Mouse (Mus musculus) CD4-positive, CD25-positive, alpha-beta regulatory T cell, adult 4 months (primary cell): ENCODE data around the gene Gm20388. TPM values are rescaled to one million over a fixed set of nuclear protein-coding genes. Genes with fewer than 3 reads are reported as not detected.
"Not testable (repeated sequence)": the region's sequence is repeated elsewhere in the genome, so short reads cannot be mapped to it uniquely, and the experiment has no call there.

Experiments
- ATAC-seq: one replicate; pipeline ENCODE4 v1.8.0; 2017
- polyA plus RNA-seq, 2 experiments: library from polyadenylated mRNA; unstranded; fragments of 100-300 nt; shearing (Covaris generic); gene quantifications; one replicate each; pipeline ENCODE4 v1.2.1; 2017

Gm20388 gene
- polyA plus RNA-seq, 2 experiments from 2014 or later: 10.7 to 12.8 TPM

DNA sequence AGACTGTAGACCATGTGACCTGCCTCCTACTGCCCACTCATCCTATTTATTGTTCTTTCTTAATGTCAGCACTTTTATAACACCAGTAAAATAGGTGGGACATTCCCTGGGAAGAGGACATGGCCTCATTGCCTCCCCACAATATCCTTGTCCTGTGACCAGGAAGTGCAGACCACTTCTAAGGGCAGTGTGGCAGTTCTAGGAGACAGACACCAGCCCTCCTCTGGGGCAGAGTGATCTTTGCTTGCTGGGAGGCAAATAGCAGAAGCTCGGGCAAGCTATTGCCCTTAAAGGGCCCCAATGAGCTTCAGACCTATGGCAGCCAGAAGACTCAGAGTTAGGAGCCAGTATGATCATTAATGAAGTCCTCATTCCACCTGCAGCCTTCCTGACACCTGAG, 2694.0 kb downstream of the Gm20388 start:
- no peak for ATAC-seq

DNA sequence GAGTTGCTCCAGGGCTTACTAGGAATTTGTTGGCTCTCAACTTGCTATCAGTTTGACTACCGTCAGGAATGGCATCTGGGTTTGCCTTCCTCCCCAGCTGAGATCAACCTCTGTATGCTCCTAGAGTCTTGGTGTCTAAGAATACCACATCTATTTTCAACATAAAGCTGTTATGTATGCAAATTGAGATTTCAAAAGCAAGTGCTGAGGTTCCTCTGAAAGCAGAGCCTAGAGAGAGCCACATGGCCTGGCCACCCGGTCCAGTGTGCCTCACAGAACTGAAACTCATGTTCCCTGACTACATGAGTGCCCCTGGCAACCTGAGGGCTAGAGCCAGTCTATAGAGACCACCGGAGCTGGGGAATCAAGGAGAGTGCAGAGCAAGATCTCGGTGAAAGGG, 2694.7 kb downstream of the Gm20388 start:
- ATAC-seq: no peak

DNA sequence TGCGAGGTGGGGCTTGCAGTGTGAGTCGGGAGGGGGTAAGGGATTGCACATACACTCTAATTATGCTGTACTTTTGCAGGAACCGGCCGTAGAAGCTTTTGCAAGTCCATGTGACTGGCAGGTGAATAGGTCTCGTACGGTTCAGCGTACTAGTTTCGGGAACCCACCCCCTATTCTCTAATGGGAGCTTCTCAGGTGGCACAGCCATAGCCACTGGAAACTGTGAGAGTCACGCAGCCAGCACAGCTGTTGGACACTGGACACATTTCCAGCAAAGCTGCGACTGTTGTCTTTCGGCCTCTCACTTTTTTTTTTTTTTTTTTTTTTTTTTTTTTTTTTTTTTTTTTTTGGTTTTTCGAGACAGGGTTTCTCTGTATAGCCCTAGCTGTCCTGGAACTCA, 2696.2 kb downstream of the Gm20388 start:
- no peak for ATAC-seq

DNA sequence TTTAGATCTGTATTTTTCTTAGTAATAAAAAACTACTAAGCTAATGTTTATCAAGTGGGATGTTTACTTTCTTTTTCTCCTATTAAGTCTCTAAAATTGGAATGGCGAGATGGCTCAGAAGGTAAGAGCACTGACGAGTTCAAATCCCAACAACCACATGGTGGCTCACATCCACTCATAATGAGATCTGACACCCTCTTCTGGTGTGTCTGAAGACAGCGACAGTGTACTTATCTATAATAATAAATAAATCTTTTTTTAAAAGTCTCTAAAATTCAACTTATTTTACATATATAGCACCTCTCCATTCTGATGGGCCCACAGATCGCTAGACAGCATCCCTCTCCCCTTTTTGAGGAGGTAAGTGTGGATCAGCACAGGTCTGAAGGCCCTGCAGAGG, 2699.6 kb downstream of the Gm20388 start:
- ATAC-seq: no peak

DNA sequence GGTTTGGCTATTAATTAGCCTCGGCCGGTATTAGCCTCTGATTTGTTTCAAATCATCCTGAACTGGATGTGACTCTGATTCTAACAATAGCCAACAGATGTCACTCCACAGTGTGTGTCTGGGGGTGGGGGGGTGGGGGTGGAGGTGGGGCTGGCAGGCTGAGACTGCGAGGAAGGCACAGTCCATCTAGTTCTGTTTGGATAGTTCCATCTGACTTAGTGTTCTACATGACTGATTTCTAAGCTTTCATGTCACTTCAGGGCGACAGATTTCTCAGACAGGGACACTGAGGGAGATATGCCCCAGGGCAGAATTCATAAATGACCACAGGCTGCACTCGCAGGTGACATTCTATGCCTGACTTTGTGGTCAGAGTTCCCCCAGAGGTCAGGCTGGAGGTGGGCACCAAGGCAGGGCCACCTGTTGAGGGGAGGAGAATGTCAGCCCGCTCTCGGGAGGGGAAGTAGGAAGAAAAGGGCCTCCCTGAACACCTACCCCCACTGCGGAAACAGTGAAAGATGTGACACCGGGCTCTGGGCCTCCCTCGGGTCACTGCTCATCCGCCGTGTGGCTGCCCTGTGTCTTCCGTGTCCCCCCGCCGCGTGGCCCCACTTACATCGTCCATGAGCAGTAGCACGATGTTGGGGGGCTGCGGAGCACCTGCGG, 2700.1 kb downstream of the Gm20388 start:
- peak; percentile 24 for ATAC-seq

DNA sequence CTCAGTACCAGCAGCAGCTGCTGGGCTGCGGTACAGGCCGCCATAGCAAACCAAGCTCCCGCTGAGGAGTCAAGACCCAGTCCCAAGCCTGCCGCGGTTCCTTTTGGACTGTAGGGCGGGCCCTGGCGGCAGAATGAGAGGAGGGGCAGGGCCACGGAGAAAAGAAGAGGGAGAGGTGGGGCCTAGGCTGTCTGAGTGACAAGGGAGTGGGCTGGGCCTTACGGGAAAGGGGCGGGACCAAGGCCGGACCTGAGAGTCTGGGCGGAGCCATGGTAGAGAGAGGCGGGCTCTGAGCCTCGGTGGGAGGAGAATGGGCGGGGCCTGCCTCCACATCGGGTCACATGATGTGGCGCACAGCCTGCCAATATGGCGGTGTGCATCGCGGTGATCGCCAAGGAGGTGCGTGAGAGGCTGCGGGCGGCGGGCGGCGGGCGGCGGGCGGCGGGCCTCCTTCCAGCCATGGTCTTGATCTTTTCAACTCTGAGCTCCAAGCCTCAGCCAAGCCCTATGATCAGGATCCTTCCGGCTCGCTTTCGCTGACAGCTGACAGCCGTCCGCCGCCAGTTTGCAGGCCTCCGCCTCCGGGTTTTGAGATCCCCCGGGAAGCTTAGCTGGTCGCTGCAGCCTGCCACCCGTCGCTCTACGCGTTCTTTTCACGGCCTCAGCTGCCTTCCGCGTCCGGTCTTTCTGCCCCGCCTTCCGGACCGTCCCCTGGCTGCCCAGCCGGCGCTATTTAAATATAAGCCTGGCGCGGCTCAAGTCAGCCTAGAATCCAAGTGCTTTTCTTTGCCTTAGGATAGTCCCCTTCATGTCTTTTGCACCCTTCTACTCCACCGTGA, 2700.9 kb downstream of the Gm20388 start, which contains the start of the genes Galns and Trappc2l:
Galns (minus strand) TSS at position 169 of the 839 bp plus-strand sequence.
Trappc2l (plus strand) TSS at position 346 of the 839 bp plus-strand sequence.
- ATAC-seq: peak; percentile 100

DNA sequence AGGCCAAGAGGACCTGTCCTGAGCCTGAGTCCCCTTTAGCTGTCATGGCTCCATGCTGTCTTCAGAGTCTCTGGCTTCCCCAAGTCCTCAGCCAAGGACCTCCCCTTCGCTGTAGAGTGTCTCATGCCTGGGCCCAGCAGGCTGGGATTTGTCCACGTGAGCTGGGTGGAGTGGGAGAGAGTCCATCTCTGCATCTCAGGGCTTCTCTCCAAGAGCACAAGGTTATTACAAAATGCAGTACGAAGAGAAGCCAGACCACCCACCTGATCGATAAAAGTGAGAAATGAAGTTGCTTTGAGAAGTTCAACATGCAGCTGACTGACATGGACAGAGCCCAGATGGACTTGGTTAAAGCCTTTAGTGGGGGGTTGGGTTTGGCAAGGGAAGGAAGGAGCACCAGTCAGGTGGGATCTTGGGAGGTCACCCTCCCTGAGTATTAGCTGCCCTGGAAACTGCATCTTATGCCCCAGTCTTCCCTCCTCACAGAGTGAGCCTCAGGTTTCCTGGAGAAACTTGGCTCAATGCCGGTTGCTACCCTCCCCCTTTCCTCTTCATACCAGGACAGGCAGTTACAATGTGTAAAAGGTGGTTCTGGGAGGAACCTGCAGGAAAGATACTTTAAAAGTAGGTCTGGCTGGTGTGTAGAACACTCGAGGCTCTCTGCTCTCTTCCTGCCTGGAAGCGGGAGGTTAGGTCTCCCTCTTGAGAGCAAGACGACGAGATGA, 2705.7 kb downstream of the Gm20388 start:
- no peak for ATAC-seq

DNA sequence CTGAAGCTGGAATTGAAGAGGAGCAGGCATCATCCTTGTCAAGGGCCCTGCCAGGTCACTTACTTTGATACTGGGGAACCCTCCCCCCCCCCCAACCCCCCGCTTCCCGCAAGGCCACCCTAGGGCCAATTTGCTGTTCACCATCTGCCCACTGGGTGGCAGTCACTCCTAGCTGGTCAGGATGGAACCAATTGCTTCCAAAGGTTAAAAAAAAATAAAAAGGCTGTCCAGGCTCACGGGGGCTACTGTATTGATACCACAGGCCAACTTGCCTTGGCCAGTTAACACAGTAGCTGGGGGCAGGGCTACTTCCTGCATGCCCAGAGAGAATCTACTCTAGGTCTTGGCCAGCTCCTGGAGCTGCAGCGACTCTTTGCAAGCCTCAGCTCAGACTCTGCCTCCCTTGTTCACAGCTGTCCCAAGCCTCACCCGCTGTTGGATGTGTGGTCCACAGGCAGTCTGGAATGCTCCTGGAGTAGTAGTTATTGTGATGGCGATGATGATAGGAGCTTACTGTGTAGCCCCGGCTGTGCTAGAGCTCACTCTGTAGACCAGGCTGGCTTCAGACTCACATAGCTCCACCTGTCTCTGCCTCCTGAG, 2707.4 kb downstream of the Gm20388 start:
- ATAC-seq: peak; percentile 82

DNA sequence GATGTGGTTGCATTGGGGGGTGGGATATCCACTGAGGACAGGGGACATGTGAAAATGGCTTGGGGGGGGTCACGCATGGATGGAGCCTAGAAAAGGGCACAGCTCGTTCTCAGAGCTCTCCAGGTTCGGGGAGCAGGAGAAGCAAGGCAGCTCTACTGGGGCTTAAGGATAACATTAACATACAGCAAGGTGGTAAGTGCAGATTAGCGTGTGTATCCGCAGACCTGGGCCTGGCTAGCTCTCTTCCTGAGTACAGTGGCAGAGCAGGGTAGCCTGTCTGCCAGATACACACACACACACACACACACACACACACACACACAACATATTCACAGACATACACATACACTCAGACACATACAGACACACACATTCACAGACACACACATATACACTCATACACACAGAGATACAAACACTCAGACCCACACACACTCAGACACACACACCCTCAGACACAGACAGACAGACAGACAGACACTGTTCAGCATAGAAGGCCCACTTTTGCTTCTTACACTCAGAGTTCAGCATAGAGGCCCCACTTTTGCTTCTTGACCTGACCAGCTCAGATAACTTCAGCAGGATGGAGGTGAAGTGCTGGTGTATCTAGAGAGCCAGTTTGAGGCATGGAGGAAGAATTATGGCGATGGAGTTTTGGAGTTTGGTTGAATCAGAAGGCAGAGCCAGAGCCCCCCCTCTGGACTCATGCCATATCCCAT, 2708.2 kb downstream of the Gm20388 start:
- ATAC-seq: no peak

DNA sequence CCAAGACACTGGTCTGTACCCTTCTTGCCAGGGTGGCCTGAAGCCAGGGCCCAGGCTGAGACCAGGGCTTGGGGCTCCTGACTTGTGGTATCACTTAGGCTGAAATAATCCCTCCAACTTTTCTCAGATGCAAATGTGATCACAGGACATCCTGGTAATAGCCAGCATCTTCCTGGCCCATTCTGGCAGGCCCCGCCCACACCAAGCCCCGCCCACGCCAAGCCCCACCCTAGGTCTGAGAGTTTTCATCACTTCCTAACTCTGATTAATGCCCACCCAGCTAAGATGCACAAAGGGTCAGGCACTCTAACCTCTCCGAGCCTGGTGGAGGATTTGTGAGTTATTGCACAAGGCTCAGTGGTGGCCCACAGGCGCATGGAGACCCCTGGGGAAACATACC, 2709.8 kb downstream of the Gm20388 start:
- no peak for ATAC-seq

DNA sequence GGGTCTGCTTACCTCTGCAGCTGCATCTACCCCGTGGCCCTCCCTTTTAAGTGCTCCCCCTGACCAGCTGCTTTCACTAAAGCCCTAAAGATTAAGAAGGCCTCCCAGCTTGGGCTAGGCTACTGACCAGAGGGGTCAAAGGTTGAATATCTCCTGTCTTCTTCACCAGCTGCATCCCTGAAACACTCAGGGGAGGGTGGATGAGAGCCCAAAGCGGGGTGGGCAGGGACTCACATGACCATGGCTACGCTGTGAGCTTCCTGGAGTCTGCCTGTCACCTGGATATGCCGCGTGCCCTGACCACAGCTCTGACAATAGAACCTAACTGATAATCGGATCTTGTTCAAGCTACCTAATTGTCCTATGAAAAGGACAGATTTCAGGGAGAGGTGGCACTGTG, 2712.1 kb downstream of the Gm20388 start, which contains the start of gene Pabpn1l:
Pabpn1l (minus strand) TSS at position 13 of the 400 bp plus-strand sequence.
- no peak for ATAC-seq

DNA sequence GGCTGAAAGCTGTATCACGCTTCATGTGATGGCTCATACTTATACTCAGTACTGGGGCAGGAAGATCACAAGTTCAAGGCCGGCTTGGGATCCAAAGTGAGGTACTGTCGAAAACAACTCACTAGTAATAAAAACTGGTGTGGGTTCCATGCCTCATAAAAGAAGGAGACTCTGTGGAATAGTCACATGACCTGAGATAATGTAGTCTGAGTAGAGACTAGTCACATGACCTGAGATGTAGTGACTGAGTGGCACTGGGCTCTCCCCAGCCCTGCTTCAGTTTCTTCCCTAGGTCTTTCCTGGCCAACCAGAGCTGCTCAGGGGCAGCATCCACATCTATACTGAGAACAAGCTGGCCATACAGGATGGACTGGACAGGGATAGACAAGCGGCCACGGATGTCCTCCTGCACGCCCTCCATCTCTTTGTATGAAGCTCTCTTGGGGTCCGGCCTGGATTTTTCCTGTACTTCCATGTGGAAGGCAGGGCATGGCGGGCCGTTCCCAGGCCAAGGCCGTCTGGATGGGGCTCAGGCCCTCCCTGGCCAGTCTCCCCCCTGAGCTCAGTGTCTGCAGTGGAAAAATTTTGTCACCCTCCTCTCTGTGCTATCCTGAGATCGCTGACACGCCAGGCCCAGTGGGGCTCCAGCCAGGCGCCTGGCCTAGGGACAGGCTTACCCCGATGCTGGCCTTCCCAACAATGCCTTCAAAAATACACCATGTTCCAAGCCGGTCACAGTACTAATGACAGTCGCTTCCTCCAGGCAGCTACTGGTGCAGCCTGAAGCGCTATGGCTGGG, 2713.4 kb downstream of the Gm20388 start:
- no peak for ATAC-seq

DNA sequence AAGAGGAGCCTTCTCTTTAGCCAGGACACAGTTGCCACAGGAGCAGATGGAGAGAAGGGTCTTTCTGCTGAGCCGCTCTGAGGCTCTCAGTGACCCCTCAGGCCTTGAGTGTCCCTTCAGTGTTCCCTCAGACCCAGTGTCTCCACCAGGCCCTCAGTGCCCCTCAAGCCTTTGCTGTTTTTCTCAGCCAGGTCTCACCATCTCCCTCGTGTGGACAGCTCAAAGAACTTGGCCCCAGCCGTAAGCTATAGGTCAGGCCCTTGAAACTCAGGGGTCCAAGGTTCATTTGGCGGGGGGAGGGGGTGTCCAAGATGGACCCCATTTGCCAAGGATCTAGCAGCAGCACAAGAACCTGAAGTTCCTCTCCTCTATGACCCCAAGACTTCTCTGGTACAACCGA, 2714.0 kb downstream of the Gm20388 start:
- no peak for ATAC-seq

DNA sequence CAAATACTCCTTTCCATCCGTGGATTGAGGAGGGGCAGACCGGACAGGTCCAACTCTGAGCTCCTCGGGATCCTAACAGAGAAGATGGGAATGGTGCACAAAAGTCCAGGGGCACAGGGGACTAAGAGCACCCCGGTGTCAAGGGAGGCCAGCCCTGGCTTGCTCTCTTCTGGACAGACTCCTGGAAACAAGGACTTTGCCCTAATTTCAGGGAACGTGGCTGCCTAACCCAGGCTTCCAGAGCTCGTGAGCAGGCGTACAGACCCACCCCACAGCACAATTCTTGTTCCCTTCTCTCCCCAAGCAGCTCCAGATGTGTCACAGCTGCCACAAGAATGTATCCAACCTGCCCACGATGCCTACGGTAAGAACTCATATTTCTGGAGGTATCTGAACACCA, 2715.2 kb downstream of the Gm20388 start:
- no peak for ATAC-seq

DNA sequence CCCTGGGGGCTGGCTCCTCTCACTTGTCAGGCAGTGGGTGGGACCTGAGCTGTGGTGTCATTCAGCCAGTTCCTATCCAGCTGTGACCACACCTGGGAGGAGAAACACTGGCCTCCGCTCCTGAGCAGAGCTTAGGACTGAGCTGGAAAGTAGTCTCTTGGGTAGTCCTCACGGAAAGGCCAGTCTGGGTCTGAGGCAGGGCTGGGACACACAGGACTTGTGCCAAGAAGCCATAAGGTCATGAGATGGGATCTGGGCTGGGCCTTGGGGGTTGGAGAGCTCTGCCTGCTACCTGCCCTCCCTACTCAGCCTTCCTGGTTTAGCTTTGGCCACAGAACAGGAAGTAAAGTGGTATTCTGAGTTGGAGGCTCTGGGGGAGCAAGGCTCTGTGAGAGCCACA, 2716.3 kb downstream of the Gm20388 start:
- no peak for ATAC-seq

DNA sequence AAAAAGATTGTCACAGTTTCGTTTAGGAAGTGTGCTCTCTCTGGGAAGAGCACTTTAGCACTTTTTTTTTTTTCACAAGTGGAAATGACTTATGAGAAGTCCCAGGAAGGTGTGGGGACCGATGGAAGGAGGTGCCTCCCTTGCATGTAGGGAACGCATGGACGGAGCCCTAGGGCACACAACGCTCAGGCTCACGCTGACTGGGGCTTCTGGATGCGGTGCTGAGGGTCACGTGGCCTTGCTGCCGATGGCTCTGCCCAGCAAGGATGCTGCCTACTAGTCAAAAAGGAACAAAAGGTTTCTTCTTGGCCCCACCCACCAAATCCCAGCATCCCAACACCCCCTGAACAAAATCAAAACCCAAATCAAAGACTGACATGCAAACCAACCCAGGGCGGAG, 2718.7 kb downstream of the Gm20388 start:
- no peak for ATAC-seq

DNA sequence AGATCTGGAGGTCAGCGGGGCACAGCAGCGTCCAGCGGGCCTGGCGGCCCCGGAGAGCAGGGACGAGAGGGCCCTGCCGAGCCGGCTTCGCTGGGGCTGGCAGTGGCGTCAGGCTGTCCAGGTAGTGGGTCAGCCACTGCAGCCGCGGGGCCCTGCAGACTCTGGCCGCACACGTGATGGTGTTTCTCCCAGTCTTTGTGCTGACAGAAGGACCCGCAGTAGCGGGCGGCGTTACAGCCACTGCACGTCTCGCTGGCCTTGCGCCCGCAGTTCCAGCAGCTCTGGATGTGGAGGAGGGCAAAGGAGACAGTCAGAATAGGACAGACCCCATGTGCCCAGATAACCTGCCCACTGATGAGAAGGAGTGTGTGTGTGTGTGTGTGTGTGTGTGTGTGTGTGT, 2720.1 kb downstream of the Gm20388 start:
- ATAC-seq: no peak

DNA sequence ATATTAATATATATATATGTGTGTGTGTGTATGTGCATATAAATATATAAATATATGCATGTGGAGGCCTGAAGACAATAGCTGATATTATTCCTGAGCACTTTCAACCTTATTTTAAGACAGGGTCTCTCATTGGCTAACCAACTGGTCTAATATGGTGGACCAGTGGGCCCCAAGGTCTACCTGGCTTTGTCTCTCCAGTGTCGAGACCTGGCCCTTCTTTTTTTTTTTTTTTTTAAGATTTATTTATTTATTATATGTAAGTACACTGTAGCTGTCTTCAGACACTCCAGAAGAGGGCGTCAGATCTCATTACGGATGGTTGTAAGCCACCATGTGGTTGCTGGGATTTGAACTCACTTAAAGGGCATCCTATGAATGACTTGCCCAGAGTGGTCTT, 2721.5 kb downstream of the Gm20388 start:
- not testable (repeated sequence) for ATAC-seq

DNA sequence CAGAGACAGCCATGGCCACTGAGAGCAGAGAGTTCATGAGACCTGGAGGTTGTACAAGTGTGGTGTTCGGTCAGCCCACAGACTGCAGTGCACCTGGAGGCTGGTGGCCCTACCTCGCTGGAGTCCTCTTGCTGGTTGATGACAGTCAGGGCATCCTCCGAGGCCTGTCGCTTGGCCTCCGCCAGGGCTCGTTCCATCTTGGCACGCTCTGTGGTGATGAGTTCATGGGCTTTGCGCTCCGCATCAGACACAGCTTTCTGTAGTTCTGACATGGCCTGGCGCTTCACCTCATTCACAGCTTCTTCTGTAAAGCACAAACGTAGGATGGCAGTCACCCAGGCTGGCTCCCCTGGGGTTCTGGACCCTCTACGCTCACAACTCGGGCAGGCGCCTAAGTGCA, 2722.6 kb downstream of the Gm20388 start:
- ATAC-seq: no peak

DNA sequence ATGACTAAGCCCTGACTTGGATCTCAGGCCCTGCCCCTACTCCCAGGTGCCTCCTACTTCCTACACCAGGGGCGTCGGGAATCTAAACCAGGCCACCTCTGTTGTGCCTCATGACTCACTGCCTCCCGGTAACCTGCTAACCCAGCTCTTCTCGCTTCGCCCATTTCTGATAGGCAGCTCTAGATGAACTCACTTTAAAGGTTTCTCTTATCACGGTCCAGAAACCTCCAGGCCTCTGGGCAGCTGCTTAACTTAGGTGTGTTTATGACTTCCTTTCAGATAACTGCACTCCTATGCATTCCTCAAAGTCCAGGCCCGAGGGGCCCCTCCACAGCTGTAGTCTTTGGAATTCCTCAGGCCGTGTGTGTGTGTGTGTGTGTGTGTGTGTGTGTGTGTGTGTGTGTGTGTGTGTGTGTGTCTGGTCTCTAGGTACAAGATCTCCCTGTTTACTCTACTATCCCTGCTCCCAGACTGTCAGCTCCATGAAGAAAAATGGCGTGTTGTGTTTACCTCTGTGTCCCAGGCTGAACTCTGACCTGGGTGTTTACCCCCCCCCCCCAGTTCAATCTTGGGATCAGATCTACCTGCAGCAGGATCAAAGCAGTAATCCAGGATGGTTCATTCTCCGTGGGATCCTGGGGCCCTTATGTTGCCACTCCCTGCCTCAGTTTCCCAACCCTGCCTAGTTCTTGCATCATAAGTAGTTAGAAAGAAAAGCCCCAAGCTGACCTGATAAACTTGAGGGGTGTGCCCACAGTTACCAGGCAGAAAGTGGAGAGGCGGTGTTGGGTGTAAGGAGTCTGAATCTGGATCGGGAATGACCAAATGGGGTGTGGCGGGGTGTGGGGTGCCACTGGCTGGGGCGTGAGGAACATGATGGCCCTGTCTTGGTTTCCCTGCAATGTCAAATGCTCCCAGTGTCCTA, 2725.5 kb downstream of the Gm20388 start:
- ATAC-seq: no peak
